Mouse (Mus musculus): ENCODE measurements around the gene Gprin3.

DNA sequence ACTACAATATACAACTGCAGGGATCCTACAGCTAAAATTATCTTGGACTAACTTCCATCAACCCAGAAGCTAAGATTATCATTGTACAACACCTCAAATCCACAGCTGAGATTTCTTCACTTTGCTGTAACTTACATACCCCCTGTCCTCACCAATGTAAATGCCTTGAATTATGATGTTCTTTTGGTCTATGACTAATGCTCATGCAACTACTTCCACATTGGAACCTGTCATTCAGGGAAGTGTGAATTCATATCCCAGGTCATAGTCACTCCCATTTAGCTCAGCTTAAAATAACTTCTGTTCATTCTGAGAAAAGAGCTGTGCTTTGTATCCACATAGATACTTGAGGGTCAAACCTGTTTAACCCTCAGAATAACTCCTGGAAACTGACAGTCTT, 60.8 kb downstream of the Gprin3 start:
- TF ChIP-seq CTCF (IDR thresholded peaks at IDR 0.05; ENCODE audit: control insufficient read depth, insufficient read depth, insufficient read length) (no peak), MAX (IDR thresholded peaks at IDR 0.05) (no peak)

Data from C2C12 (cell line).